Mouse (Mus musculus) CH12.LX (cell line): Measurements from ENCODE around the gene Palmd.

Experiments used
- CTCF ChIP-seq, 2 experiments: IDR thresholded peaks in 1 of 2; conservative IDR thresholded peaks in 1 of 2; 2 replicates each; pipeline ENCODE4 v1.5.1; 2011 to 2012; ENCODE audit warnings: low read depth in 2 of 2, low read length in 2 of 2, improper control_type of control experiment in 1 of 2, inconsistent platforms in 1 of 2, mild to moderate bottlenecking in 1 of 2, moderate library complexity in 1 of 2
- GABPA ChIP-seq: IDR thresholded peaks from 2 replicates; pipeline ENCODE4 v1.6.1; 2012; ENCODE audit warnings: low read depth, low read length, improper control_type of control experiment, inconsistent platforms; ENCODE audit not compliant: insufficient replicate concordance
- HCFC1 ChIP-seq: IDR thresholded peaks from 2 replicates; pipeline ENCODE4 v1.6.1; 2012; ENCODE audit warnings: low read depth, mild to moderate bottlenecking, inconsistent platforms, low read length, improper control_type of control experiment
- KAT2A ChIP-seq: IDR thresholded peaks from 2 replicates; pipeline ENCODE4 v1.6.1; 2012; ENCODE audit warnings: low read length, improper control_type of control experiment, inconsistent platforms; ENCODE audit not compliant: insufficient replicate concordance
- MAFK ChIP-seq: IDR thresholded peaks from 2 replicates; pipeline ENCODE4 v1.6.1; 2011; ENCODE audit warnings: low read length, improper control_type of control experiment; ENCODE audit not compliant: insufficient replicate concordance
- MAX ChIP-seq: IDR thresholded peaks from 2 replicates; pipeline ENCODE4 v1.6.1; 2011; ENCODE audit warnings: low read length, improper control_type of control experiment
- POLR2A ChIP-seq: IDR thresholded peaks from 2 replicates; pipeline ENCODE4 v1.6.1; 2011; ENCODE audit warnings: low read depth, mild to moderate bottlenecking, improper control_type of control experiment, low read length
- RCOR1 ChIP-seq: conservative IDR thresholded peaks from 2 replicates; pipeline ENCODE4 v1.6.1; 2012; ENCODE audit warnings: low read depth, mild to moderate bottlenecking, inconsistent platforms, low read length, improper control_type of control experiment

- no peak for TF ChIP-seq CTCF (conservative IDR thresholded peaks at IDR 0.05 in 1 of 2, IDR thresholded peaks at IDR 0.05 in 1 of 2; ENCODE audit: low read depth in 2 of 2, low read length in 2 of 2)
- TF ChIP-seq MAFK = no peak
- no peak for TF ChIP-seq HCFC1
- TF ChIP-seq RCOR1 = no peak
- TF ChIP-seq MAX = no peak
- no peak for TF ChIP-seq POLR2A
- no peak for TF ChIP-seq GABPA
- no peak for TF ChIP-seq KAT2A
Observed at GRCm38 (mm10) chr3:116961354-116962142, 7.2 kb downstream of the Palmd start.
